Mouse (Mus musculus): ENCODE data around the gene Mcf2.

- TF ChIP-seq TAL1 (IDR thresholded peaks at IDR 0.05; ENCODE audit: low read length) (no peak), GATA1 (IDR thresholded peaks at IDR 0.05; ENCODE audit: low read length) (no peak)
Measured at GRCm38 (mm10) chrX:60021007-60021406, 157.9 kb downstream of the Mcf2 start.

All from erythroblast, embryonic 14.5 days (primary cell).